Mouse (Mus musculus) neural tube, embryonic 11.5 days (tissue): ENCODE results near the gene Dhrs1. TPM values are rescaled to one million over a fixed set of nuclear protein-coding genes. Genes with fewer than 3 reads are reported as not detected.
A peak's percentile ranks its signal among the peaks of the same experiment; 100 is the strongest.

ENCODE experiments used
- ATAC-seq: fragments of 200-750 bp; cut with Nextera tagmentation; 2 replicates; pipeline ENCODE4 v1.8.0; 2017; ENCODE audit warnings: moderate number of reproducible peaks, mild to moderate bottlenecking, moderate TSS enrichment, moderate library complexity; ENCODE audit not compliant: insufficient read depth, low FRiP score, low TSS enrichment
- DNase-seq: peaks from one replicate; pipeline ENCODE4 v3.0.0-alpha.2; 2015; ENCODE audit warnings: low spot score
- H3K27ac ChIP-seq: fragments of 300-500 bp; sonication (generic); 2 replicates; pipeline ENCODE4 v1.5.1; 2014; ENCODE audit warnings: low read depth, mild to moderate bottlenecking, low read length
- H3K27me3 ChIP-seq: fragments of 300-500 bp; sonication (generic); 2 replicates; pipeline ENCODE4 v1.6.1; 2014; ENCODE audit warnings: mild to moderate bottlenecking, low read length, mixed read lengths; ENCODE audit not compliant: control insufficient read depth, insufficient read depth
- H3K36me3 ChIP-seq: fragments of 300-500 bp; sonication (generic); 2 replicates; pipeline ENCODE4 v1.6.1; 2014; ENCODE audit warnings: mild to moderate bottlenecking, low read length, moderate library complexity, mixed read lengths; ENCODE audit not compliant: control insufficient read depth, insufficient read depth
- H3K4me1 ChIP-seq: fragments of 300-500 bp; sonication (generic); 2 replicates; pipeline ENCODE4 v1.6.1; 2014; ENCODE audit warnings: low read length, mixed read lengths; ENCODE audit not compliant: control insufficient read depth, insufficient read depth
- H3K4me2 ChIP-seq: fragments of 300-500 bp; sonication (generic); 2 replicates; pipeline ENCODE4 v1.6.1; 2014; ENCODE audit warnings: low read depth, mild to moderate bottlenecking, moderate library complexity
- H3K4me3 ChIP-seq: fragments of 300-500 bp; sonication (generic); 2 replicates; pipeline ENCODE4 v1.5.1; 2014; ENCODE audit warnings: low read depth, low read length
- H3K9ac ChIP-seq: fragments of 300-500 bp; sonication (generic); 2 replicates; pipeline ENCODE4 v1.6.1; 2014; ENCODE audit warnings: mild to moderate bottlenecking, low read length
- H3K9me3 ChIP-seq: fragments of 300-500 bp; sonication (generic); 2 replicates; pipeline ENCODE4 v1.6.1; 2016; ENCODE audit warnings: low read length; ENCODE audit not compliant: control insufficient read depth
- WGBS: fragments of 180-500 bp; shearing (Covaris S2); extraction: QIAGEN DNeasy Blood & Tissue Kit; methylation state at CpG from one replicate; pipeline ENCODE4 v1.1.7; 2014; 5-methylcytosine and 5-hydroxymethylcytosine counted together
- polyA plus RNA-seq: library from polyadenylated mRNA; unstranded; fragments of >200 nt; fragmentation: Nextera tagmentation; extraction: Ambion mirVana; gene quantifications from 2 replicates; pipeline ENCODE4 v1.2.1, GENCODE M21; 2014

Dhrs1 gene
- polyA plus RNA-seq, 1 experiment from 2014 or later: 76.8 TPM

DNA sequence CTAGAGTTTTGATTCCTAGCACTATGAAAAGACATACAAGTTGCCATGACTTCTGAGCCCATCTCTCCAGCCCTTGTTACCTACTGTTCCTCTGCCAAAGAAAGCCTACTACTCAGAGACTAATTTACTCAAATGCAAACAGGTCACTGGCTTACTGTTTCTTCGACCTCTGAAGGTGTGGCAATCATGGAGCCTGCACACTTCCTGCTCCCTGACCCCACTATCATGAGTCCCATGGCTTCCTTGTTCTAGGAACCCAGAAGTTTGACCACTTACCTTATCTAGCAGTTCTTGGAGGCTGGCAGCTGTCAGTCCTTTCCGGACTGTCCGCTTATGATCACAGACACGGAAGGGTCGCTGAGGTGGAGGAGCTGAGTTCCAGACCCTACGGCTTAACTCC, 12.1 kb upstream of the Dhrs1 start:
- H3K36me3 ChIP-seq: peaks cover 13% of the 10 kb centered on the region
- DNase-seq (no peak), ATAC-seq (no peak)
- WGBS: 91% methylated on average over 6 of the region's 6 CpGs
- H3K4me1 ChIP-seq: no peaks in the 10 kb centered on the region
- no peak overlapping the region for H3K4me2 ChIP-seq
- no peak overlapping the region for H3K4me3 ChIP-seq
- no peak overlapping the region for H3K9ac ChIP-seq
- no peak overlapping the region for H3K27ac ChIP-seq
- no peaks in the 10 kb centered on the region for H3K9me3 ChIP-seq
- H3K27me3 ChIP-seq: peaks cover 12% of the 10 kb centered on the region

DNA sequence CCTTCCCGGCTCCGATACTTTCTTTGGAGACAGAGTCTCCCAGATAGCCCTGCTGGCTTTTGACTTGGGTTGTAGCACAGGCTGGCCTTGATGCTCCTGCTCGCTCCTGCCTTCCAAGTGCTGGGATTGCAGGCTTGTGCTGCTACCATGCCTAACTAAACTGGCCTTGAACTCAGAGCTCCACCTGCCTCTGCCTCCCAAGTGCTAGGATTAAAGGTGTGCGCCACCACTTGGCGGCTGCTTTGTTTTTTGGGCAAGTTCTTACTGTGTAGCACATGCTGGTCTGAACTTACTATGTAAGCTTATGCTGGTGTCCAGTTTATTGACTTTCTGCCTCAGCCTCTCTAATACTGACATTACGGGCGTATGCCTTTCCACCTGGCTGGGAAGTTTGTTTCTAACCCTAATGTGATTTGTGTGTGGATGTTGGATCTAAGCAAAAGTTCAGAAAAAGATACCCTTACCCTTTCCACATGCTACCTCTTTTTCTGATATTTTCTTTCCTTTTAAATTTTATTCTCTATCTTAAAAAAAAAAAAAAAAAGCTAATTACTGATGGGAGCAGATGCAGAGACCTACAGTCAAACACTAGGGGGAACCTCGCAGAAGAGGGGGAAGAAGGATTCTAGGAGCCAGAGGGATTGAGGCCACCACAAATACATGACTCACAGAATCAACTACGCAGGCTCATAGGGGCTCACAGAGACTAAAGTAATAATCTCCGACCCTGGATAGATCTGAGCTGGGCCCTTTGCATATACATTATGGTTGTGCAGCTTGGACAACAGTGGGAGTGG, 1.8 kb upstream of the Dhrs1 start:
- H3K4me3 ChIP-seq: no peak overlapping the region
- H3K4me2 ChIP-seq: no peak overlapping the region
- H3K9ac ChIP-seq: no peak overlapping the region
- 91% methylated on average over 10 of the region's 10 CpGs for WGBS
- H3K36me3 ChIP-seq: peaks cover 9% of the 10 kb centered on the region
- no peaks in the 10 kb centered on the region for H3K9me3 ChIP-seq
- no peak overlapping the region for H3K27ac ChIP-seq
- ATAC-seq (no peak), DNase-seq (no peak)
- peaks cover 12% of the 10 kb centered on the region for H3K4me1 ChIP-seq
- no peaks in the 10 kb centered on the region for H3K27me3 ChIP-seq

DNA sequence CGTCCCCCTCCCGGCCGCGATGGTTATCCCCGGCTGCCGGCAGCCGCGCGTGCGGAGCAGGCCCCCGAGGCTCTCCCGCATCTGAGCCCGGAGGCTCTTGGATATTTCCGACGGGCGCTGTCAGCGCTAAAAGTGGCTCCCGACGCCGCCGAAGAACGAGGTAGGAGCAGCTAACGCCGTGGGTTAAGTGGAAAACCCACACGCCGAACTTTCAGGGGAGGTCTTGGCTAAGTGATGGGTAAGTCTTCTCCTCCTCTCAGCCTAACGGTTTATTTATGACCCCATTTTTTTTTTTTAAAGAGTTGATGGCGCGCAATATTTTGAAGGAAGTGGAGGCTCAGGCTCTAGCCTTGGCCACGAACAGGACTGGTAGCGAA, 359 bp upstream of the Dhrs1 start:
- Histone ChIP-seq H3K36me3 (peaks cover 6% of the 10 kb centered on the region), H3K9me3 (no peaks in the 10 kb centered on the region), H3K27ac (0 out of 2 replicates have a peak overlapping the region, but pooled peaks have one; percentile 53), H3K4me2 (peak overlapping the region; percentile 93), H3K9ac (peak overlapping the region; percentile 79), H3K27me3 (no peaks in the 10 kb centered on the region), H3K4me1 (peaks cover 12% of the 10 kb centered on the region), H3K4me3 (peak overlapping the region; percentile 90)
- 1% methylated on average over 31 of the region's 31 CpGs for WGBS
- no peak for ATAC-seq
- DNase-seq: no peak

DNA sequence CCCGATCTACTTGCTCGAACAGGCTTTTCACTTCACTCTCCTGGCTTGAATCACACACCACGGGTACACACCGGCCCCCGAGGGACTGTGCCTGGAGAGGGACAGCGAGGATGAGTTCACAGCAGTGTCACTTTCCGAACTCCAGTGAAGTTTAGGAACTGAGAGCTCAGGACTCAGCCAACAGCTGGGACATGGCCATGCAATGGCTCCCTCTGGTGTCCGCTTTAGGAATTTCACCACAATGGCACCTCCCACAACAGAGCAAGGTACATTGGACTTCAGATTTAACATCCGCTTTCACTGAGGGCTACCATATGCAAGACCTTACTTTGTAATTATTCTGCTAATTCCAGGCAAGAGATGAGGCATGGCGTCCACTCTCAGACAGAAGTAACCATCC, 1.8 kb downstream of the Dhrs1 start:
- DNase-seq: peak; percentile 84
- Histone ChIP-seq H3K4me1 (peaks cover 12% of the 10 kb centered on the region), H3K4me2 (no peak overlapping the region), H3K9ac (no peak overlapping the region), H3K9me3 (no peaks in the 10 kb centered on the region), H3K36me3 (no peaks in the 10 kb centered on the region), H3K27ac (no peak overlapping the region), H3K27me3 (no peaks in the 10 kb centered on the region), H3K4me3 (no peak overlapping the region)
- WGBS: 22% methylated on average over 10 of the region's 10 CpGs
- peak; percentile 64; the same call in 1 of the 2 replicates for ATAC-seq

DNA sequence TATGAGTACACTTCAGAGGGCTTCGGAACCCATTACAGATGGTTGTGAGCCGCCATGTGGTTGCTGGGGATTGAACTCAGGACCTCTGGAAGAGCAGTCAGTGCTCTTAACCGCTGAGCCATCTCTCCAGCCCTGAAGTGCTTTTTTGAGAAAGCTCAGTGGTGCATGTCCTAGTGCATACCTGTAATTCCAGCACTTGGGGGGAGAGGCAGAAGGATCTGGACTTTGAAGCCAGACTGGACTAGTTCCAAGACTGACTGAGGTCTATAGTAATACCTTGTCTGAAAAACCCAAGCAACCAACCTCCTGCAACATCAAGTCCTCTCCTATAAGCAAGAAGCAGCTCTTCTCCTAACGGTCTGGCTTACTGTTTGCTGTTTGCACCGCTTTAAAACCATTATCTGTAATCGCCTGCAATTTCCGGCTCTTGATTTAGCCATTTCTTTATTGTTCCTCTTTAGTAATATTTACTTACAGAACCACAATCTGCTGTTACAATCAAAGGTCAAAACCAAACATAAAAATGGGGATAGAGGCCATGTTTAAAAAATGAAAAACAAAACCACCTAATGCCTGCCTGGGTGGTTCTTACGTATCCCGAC, 8.3 kb downstream of the Dhrs1 start:
- Histone ChIP-seq H3K27me3 (no peaks in the 10 kb centered on the region), H3K9ac (no peak overlapping the region), H3K4me1 (no peaks in the 10 kb centered on the region), H3K4me2 (no peak overlapping the region), H3K4me3 (no peak overlapping the region), H3K9me3 (no peaks in the 10 kb centered on the region), H3K27ac (no peak overlapping the region), H3K36me3 (no peaks in the 10 kb centered on the region)
- DNase-seq (no peak), ATAC-seq (no peak)
- 89% methylated on average over 9 of the region's 9 CpGs for WGBS

DNA sequence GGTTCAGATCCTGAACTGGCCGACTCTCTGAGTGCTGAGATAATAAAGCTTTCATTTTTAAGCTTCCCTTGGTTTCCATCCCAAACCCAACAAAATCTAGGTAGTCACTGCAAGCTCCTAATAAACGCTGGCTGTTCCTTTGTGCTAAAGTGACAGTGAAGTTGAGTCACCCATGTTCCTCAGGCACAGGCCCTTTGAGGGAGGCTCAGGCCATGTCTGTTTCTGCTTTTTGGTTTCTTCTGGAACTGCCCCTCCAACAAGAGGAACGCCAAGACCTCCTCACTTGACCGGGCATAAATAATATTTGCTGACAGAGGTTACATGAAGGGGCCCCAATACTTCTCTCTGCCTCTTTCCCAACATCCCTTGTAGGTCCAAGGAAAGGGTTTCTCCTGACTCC, 9.7 kb downstream of the Dhrs1 start:
- no peak for DNase-seq
- Histone ChIP-seq H3K4me2 (no peak overlapping the region), H3K36me3 (no peaks in the 10 kb centered on the region), H3K27me3 (no peaks in the 10 kb centered on the region), H3K9ac (no peak overlapping the region), H3K9me3 (no peaks in the 10 kb centered on the region), H3K4me3 (no peak overlapping the region), H3K27ac (no peak overlapping the region), H3K4me1 (no peaks in the 10 kb centered on the region)
- WGBS: 86% methylated on average over 4 of the region's 4 CpGs
- no peak for ATAC-seq

DNA sequence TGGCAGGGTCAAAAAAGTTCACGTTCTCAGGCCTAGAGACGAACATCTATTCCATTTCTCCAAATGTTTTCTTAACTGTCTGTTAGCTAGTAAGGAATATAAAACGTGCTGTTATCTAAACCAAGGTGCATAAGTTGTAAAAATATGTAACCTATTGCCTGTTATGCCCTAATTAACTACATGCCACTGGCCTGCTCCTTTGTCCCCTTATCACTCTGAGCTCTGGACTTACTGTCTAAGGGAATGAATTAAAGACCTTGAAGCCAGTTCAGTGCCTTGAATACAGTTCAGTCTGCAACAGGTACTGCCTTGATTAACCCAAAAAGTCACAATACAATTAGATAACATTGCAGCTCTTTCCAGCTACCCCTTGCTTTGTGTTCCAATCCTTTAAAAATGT, 10.2 kb downstream of the Dhrs1 start:
- no peak overlapping the region for H3K4me3 ChIP-seq

DNA sequence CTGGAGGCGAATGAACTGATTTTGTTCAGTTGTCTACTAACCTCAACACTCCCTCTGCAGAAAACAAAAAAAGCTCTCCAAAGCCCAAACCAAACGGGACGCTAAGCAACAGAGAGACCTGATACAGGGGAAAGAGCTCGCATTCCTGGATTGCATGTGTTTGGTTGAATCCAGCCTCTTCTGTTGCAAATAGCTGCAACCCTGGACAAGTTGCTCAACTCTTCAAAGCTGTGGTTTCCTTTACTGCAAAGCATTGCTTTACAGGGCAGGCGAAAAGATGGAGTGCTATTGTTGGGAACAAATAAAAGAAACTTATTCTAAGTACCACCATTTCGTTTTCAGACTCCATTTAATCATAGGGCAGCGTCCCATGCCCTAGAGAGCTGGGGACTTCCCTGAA, 10.6 kb downstream of the Dhrs1 start:
- ATAC-seq: no peak
- Histone ChIP-seq H3K36me3 (no peaks in the 10 kb centered on the region), H3K4me3 (no peak overlapping the region), H3K27ac (no peak overlapping the region), H3K27me3 (no peaks in the 10 kb centered on the region), H3K9me3 (no peaks in the 10 kb centered on the region), H3K4me1 (no peaks in the 10 kb centered on the region), H3K9ac (no peak overlapping the region), H3K4me2 (no peak overlapping the region)
- no peak for DNase-seq
- 75% methylated on average over 7 of the region's 7 CpGs for WGBS

More for the DNA sequence above, 10.2 kb downstream of the Dhrs1 start:
- no peak for ATAC-seq
- H3K9me3 ChIP-seq: no peaks in the 10 kb centered on the region
- no peaks in the 10 kb centered on the region for H3K36me3 ChIP-seq
- WGBS: 77% methylated on average over 3 of the region's 3 CpGs
- no peak overlapping the region for H3K4me2 ChIP-seq
- H3K9ac ChIP-seq: no peak overlapping the region
- no peaks in the 10 kb centered on the region for H3K27me3 ChIP-seq
- no peaks in the 10 kb centered on the region for H3K4me1 ChIP-seq
- no peak for DNase-seq
- H3K27ac ChIP-seq: no peak overlapping the region

DNA sequence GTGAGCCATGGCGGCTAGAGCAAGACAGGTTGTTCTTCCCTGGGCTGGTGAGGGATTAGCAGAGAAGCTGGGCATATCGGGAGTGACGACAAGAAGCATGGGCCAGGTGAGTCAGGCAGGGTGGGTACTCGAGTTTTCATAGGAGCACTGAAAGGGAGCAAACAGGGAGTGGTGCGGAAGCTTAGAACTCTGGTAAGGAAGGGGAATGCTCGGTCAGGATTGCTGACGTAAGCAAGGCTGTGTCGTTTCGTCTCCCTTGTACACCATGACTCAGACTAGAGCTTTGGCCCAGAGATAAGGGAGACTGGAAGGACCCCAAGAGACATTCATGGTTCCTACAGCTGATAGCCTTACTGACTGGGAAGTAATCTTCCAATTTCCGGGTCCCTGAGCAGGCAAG, 11.6 kb downstream of the Dhrs1 start:
- WGBS: 85% methylated on average over 10 of the region's 10 CpGs
- Histone ChIP-seq H3K36me3 (no peaks in the 10 kb centered on the region), H3K4me1 (no peaks in the 10 kb centered on the region), H3K27ac (no peak overlapping the region), H3K4me3 (no peak overlapping the region), H3K9me3 (no peaks in the 10 kb centered on the region), H3K4me2 (no peak overlapping the region), H3K27me3 (no peaks in the 10 kb centered on the region), H3K9ac (no peak overlapping the region)
- no peak for ATAC-seq
- no peak for DNase-seq
